Mouse (Mus musculus) thymus, postnatal 36 days (tissue): ENCODE results near the gene Ints7.

ENCODE experiments used
- DNase-seq, 2 experiments: peaks; one replicate each; pipeline ENCODE4 v3.0.0; 2022; ENCODE audit warnings: mixed read lengths in 2 of 2

Gene Ints7

DNA sequence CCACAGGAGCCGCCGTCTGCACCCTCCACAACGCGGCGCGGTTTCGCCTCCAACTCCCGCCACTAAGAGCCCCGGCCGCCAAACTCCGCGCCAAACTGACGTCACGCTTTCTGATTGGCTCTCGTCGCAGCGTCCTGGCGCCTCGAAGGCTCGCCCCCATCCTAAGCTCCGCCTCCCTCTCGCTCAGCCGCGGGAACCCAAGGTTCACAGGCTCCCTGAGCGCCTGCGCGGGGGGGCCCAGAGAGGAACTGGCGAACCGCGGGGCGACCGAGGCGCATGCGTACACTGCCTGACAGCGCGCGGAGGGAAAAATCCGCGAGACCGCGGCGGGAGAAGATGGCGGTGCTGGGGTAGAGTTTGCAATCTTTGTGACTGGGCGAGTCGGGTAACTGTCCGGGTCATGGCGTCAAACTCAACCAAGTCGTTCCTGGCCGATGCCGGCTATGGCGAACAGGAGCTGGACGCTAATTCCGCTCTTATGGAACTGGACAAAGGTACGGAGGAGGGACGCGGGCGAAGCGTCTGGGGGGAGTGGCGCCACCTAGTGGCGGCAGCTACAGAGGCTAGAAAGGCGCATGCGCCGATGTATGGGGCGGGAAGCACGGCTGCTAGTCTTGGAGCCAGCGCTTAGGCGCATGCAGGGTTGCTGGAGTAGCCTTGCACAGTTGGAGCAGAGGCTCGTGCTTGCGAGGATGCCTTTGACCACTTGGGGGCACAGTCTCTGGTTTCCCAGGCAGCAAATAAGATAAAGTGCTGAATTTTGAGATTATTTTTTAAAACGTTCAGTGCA, at the start of gene Ints7, which contains the start of gene Dtl:
Gene Ints7 (plus strand): TSS at position 179 of the 790 bp plus-strand sequence.
Gene Dtl (minus strand): TSS at position 87 of the 790 bp plus-strand sequence.
- peak; percentile 99 to 100 for DNase-seq

DNA sequence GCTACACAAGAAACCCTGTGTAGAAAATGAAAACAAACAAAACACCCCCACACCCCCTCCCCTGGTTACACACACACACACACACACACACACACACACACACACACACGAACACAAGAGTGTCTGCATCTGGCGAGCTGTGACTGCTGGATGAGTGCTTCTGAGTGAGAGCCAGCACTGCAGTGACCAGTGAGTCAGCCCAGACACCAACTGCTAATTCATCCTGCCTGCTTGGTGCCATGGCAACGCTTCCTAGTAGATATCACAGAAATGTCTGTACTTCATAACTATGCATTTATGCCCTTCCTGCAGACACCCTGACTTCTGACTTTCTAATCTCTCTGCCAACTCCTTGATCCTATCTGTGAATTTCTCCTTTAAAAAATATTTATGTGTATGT, 48.3 kb upstream of the Ints7 start:
- no peak for DNase-seq

DNA sequence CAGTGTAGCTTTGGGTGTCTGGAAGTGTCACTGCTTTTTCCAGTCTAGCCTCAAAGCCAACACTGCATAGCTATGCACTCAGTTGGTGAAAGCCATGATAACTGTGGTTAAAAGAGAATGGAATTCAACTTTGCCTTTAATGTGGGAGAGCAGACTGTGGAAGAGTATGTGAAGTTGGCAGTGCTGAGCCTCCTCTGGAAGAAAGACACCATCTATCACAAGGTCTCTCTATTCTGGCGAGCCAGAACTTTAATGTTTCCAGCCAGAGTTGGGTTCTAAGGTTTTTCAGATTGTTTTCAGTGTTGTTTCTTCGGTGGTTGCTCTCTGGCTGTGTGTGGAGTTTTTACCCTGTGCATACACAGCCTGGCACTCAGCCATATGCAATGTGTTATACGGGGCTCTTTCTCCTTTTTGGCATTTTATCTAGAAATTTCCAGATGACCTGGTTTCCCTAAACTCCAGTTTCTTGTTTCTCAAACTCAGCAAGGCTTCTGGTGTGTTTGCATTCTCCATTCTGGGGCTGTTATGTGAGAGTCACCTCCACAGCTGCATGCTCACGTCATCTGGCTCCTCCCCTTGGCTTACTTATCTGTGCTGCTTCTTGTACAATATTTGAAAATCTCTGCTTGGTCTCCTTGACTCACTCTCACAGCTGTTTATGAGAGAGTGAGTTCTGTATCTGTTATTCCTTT, 47.4 kb upstream of the Ints7 start:
- DNase-seq = peak; percentile 46 to 64

GRCm38 (mm10) chr1:191529406-191529805, 46.0 kb upstream of the Ints7 start:
- no peak for DNase-seq

- no peak for DNase-seq
These were observed 44.4 kb upstream of the Ints7 start for GRCm38 (mm10) chr1:191531023-191531422.

DNA sequence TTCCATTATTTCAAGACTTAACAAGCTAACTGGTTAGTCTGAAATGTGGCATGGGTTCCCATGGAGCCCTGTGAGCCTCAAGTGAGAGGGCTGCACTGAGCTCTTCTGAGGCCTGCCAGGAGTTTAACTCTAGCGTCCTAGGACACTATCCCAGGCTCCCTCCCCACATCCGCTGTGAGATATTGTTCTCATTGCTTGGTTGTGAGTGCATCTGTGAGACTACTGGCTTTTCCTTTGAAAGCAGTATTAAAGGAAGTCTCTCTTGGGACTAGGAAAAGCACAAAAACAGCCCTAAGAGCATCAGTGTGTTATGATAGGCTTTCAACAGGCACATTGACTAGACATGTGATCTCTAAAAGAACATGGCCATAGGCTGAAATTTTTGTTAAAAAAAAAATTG, 40.5 kb upstream of the Ints7 start:
- no peak for DNase-seq

DNA sequence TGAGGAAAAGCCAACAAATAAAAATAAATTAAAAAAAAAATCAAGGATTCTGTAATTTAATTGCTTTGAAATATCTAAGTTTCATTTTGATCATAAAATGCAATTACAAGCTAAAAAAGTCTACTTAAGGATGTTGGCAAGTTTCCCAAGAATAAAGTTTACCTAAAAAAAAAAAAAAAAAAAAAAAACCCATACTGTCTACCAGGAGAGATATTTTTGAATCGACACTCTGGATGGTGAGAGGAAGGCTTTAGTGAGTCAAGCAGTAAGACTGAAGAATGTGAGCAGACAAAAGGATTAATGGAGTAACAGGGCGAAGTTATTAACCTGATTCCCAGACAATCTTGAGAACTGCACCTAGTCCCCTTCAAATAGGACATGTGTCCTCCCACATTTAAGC, 35.1 kb upstream of the Ints7 start:
- no peak for DNase-seq

DNA sequence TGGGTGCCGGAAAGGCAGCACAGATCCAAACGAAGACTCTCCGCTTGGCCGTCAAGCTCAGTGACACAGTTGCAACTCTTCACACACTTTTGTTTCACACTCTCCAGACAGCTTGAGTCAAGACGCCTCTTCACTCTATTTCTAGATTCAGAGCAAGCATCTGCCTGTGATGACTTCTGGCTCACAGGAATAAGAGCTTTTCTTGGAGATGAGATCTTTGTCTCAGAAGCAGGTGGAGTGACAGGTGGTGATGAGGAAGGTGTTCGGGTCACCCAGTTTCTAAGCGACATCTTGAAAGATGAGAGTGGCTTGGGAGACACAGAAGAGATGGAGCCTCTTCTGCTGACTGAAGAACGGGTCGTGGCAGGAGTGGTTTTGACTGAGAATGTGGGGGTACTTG, 34.4 kb upstream of the Ints7 start:
- DNase-seq = no peak

- DNase-seq = no peak
These were observed 33.8 kb upstream of the Ints7 start for GRCm38 (mm10) chr1:191541619-191542018.

DNA sequence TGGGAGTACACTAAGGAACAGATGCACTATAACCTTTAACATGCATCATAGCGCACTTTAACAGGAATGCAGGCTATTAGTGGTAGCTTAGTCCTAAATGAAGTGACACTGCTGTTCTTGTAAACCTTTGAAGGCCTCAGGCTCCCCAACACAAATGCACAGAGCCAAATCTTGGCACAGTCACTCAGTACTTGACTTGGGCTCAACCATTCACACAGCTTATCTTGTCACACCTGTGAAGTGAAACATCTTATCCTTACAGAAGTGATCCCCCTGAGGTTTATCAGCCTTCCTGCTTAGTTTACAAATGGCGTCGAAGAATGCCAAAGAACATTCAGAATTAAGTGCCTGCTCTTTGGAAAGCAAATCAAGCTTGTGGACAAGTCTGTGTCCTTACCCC, 31.7 kb upstream of the Ints7 start:
- no peak for DNase-seq

DNA sequence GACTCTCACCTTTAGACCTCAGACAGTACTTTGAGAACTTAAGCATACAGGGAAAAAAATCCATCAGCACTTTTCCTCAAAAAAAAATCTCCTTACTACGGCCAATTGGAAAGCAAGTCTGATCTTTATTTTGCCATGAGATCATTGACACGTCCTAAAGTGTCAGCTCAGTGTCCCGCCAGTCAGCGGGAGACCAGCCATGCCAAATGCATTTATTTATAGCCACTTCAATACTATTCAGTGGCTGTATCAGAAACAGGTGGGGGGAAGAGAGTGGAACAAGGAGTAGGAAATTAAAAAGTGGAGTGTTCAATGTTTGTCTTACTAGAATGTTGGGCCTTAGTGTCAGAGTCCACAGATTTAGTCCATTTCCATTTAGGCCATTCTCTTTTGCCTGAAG, 24.6 kb upstream of the Ints7 start:
- DNase-seq = no peak

- DNase-seq = no peak
These were observed 18.3 kb upstream of the Ints7 start for GRCm38 (mm10) chr1:191557109-191557508.

DNA sequence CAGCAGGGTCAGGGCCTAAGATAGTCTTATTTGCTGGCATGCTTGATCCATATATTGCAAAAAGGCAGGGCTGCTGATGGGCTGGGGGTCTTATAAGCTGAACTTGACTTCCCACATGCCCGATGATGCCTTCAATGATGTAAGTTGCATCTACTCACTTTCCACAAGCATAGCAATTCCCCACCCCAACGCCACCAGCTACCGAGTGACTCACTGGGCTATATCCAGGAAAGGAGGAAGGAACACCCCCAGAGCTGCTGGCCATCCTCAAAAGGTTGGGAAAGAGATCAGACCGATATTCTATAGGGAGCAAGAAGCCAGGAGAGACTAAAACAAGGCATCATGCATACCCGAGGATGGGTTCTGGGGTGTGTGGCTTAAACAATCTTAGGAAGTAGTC, 15.7 kb upstream of the Ints7 start:
- DNase-seq = no peak

- DNase-seq = no peak
These were observed 12.5 kb upstream of the Ints7 start for GRCm38 (mm10) chr1:191562823-191563365.

GRCm38 (mm10) chr1:191567859-191568258, 7.6 kb upstream of the Ints7 start:
- DNase-seq = peak; percentile 19 to 29

GRCm38 (mm10) chr1:191569625-191570024, 5.8 kb upstream of the Ints7 start:
- DNase-seq = no peak

DNA sequence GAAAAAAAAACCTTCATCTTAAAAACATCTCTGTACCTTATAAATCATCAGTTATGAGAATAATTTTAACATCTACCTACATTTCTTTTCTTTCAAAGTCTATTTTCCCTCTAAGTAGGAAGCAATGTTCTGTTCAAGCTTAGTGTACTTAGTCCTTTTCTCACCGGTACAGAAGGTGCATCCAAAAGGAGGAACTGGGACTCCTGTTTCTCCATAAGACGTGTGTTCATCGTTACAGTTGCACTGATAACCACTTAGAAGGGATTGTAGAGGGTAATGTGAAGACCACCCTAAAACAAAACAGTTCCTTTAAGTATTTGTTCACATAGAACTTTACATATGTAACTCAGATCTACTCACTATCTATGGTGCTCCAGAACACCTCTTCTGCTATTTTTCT, 5.0 kb upstream of the Ints7 start:
- no peak for DNase-seq

DNA sequence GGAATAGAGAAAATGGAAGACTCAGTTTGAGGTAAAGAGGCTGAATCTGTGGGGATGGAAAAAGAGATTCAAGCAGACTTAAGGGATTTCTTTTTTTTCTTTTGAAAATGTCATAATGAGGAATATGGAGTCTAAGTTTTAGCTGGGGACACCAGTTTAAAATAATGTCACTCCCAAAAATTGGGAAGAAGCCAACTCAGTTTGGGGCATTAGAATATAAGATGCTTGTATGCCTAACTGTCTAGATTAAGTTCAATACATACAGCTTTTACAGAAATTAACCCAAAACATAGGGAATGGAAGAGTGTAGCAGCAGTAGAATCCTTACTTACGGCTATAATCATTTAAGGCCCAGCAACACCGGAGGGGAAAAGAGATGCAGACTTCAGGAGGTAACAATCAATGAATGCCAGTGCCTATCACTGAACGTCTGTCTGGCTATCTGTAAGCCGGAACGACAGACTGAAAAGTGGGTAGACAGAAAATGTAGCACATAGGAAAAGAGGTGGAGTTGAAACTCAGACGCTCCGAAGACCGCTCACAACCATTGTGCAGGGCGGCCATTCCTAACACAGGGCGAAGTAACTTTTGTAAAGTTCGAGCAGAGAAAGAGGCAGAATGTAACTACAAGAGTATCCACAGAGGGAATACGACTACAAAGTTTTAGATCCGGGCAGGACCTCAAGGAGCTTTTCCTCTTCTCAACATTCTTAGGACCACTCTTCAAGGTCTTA, 1.4 kb upstream of the Ints7 start:
- DNase-seq = no peak

GRCm38 (mm10) chr1:191574871-191575457, 472 bp upstream of the Ints7 start:
- DNase-seq = peak in 1 of 2 experiments; percentile 71

- no peak for DNase-seq
These were observed 4.1 kb downstream of the Ints7 start for GRCm38 (mm10) chr1:191579524-191579923.

GRCm38 (mm10) chr1:191581641-191582040, 6.2 kb downstream of the Ints7 start:
- DNase-seq = no peak

- DNase-seq = no peak
These were observed 8.4 kb downstream of the Ints7 start for GRCm38 (mm10) chr1:191583836-191584235.

- no peak for DNase-seq
These were observed 9.0 kb downstream of the Ints7 start for GRCm38 (mm10) chr1:191584483-191584882.
